Mouse (Mus musculus) lung, postnatal 0 days (tissue): Measurements from ENCODE around the gene Nppc. TPM values are rescaled to one million over a fixed set of nuclear protein-coding genes. Genes with fewer than 3 reads are reported as not detected.
A peak's percentile ranks its signal among the peaks of the same experiment; 100 is the strongest.

Experiments
- ATAC-seq: fragments of 200-750 bp; cut with Nextera tagmentation; 2 replicates; pipeline ENCODE4 v1.8.0; 2017; ENCODE audit warnings: moderate library complexity
- DNase-seq: peaks from one replicate; pipeline ENCODE4 v3.0.0-alpha.2; 2016; ENCODE audit warnings: low spot score
- H3K27ac ChIP-seq: fragments of 300-500 bp; sonication (generic); 2 replicates; pipeline ENCODE4 v1.5.1; 2014; ENCODE audit warnings: antibody characterized with exemption, mild to moderate bottlenecking, low read length, mixed read lengths
- H3K27me3 ChIP-seq: fragments of 300-500 bp; sonication (generic); replicated peaks from 2 replicates; pipeline ENCODE4 v1.6.1; 2014; ENCODE audit warnings: low read length, mixed read lengths; ENCODE audit not compliant: insufficient read depth
- H3K36me3 ChIP-seq: fragments of 300-500 bp; sonication (generic); 2 replicates; pipeline ENCODE4 v1.6.1; 2014; ENCODE audit warnings: low read length, mixed read lengths; ENCODE audit not compliant: insufficient read depth
- H3K4me1 ChIP-seq: fragments of 300-500 bp; sonication (generic); 2 replicates; pipeline ENCODE4 v1.6.1; 2014; ENCODE audit warnings: antibody characterized with exemption, low read depth, low read length, mixed read lengths; ENCODE audit not compliant: insufficient read depth
- H3K4me2 ChIP-seq: fragments of 300-500 bp; sonication (generic); replicated peaks from 2 replicates; pipeline ENCODE4 v1.6.1; 2014; ENCODE audit warnings: low read depth, mild to moderate bottlenecking, low read length, moderate library complexity, mixed read lengths
- H3K4me3 ChIP-seq: fragments of 300-500 bp; sonication (generic); 2 replicates; pipeline ENCODE4 v1.5.1; 2014; ENCODE audit warnings: low read depth, low read length
- H3K9ac ChIP-seq: fragments of 300-500 bp; sonication (generic); replicated peaks from 2 replicates; pipeline ENCODE4 v1.6.1; 2014; ENCODE audit warnings: low read depth, mild to moderate bottlenecking
- H3K9me3 ChIP-seq: fragments of 300-500 bp; sonication (generic); 2 replicates; pipeline ENCODE4 v1.6.1; 2016; ENCODE audit warnings: low read length, mixed read lengths
- CTCF ChIP-seq: IDR thresholded peaks from 2 replicates; pipeline ENCODE4 v1.5.1; 2016; ENCODE audit warnings: antibody characterized with exemption, mild to moderate bottlenecking
- EP300 ChIP-seq: IDR thresholded peaks from 2 replicates; pipeline ENCODE4 v1.6.1; 2016; ENCODE audit warnings: antibody characterized with exemption, mild to moderate bottlenecking, control low read depth
- WGBS: fragments of 180-500 bp; shearing (Covaris S2); extraction: QIAGEN DNeasy Blood & Tissue Kit; methylation state at CpG from one replicate; pipeline ENCODE4 v1.1.7; 2014; 5-methylcytosine and 5-hydroxymethylcytosine counted together
- microRNA-seq: library from miRNA; unstranded; fragments of <30 nt; microRNA quantifications from one replicate; pipeline ENCODE4, GENCODE M21; 2016
- polyA plus RNA-seq: library from polyadenylated mRNA; unstranded; fragments of >200 nt; fragmentation: Nextera tagmentation; extraction: Ambion mirVana; gene quantifications from 2 replicates; pipeline ENCODE4 v1.2.1, GENCODE M21; 2015

Gene Nppc
- polyA plus RNA-seq, 1 experiment from 2014 or later = 4.0 TPM

DNA sequence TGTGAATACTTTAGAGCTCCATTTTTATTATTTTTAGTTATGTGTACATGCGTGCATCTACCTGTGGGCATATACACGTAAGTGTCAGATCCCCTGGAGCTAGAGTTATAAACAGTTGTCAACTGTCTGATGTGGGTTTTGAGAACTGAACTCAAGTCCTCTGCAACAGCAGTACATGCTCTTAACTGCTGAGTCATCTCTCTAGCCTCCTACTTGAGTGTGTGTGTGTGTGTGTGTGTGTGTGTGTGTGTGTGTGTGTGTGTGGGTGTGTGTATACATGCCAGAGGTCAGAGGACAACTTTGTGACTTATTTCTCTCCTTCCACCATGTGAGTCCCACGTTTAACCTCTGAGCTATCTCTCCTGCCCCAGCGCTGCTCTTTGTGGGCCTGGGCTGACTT lies 39.8 kb downstream of the Nppc start:
- H3K36me3 ChIP-seq = no peaks in the 10 kb centered on the region
- H3K9me3 ChIP-seq = no peaks in the 10 kb centered on the region
- H3K4me3 ChIP-seq = no peak overlapping the region
- no peak for TF ChIP-seq EP300
- TF ChIP-seq CTCF = no peak
- H3K9ac ChIP-seq = no peak overlapping the region
- no peaks in the 10 kb centered on the region for H3K27me3 ChIP-seq
- 72% methylated on average over 4 of the region's 4 CpGs for WGBS
- no peak overlapping the region for H3K4me2 ChIP-seq
- no peak for ATAC-seq
- DNase-seq = no peak
- no peaks in the 10 kb centered on the region for H3K4me1 ChIP-seq
- H3K27ac ChIP-seq = no peak overlapping the region

DNA sequence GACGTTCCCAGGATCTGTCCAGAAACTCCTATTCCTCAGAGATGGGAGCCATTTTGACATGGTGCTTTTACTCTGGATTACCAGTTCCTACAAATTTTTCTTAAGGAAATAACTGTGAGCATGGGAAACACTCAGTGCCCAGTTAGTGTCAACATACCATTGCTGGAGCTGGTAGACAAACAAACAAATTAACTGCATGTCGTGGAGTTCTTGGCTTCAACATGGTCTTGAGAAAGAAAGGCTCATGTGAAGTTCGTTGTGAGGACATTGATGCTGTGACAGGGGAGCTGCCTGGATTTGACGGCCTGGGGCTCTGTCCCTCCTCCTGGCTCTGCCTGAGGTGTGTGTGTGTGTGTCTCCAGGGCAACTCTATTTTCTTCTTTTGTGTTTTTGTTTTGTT lies 40.4 kb downstream of the Nppc start:
- no peak overlapping the region for H3K9ac ChIP-seq
- ATAC-seq (no peak; the same call in 1 of the 2 replicates), DNase-seq (peak; percentile 29)
- H3K36me3 ChIP-seq = no peaks in the 10 kb centered on the region
- no peak overlapping the region for H3K4me3 ChIP-seq
- TF ChIP-seq EP300 (no peak), CTCF (no peak)
- WGBS = 35% methylated on average over 4 of the region's 4 CpGs
- H3K9me3 ChIP-seq = no peaks in the 10 kb centered on the region
- H3K4me1 ChIP-seq = no peaks in the 10 kb centered on the region
- H3K27me3 ChIP-seq = no peaks in the 10 kb centered on the region
- H3K27ac ChIP-seq = no peak overlapping the region
- H3K4me2 ChIP-seq = no peak overlapping the region

- no peaks in the 10 kb centered on the region for H3K9me3 ChIP-seq
- H3K27ac ChIP-seq = no peak overlapping the region
- H3K4me2 ChIP-seq = no peak overlapping the region
- no peaks in the 10 kb centered on the region for H3K4me1 ChIP-seq
- no peaks in the 10 kb centered on the region for H3K27me3 ChIP-seq
- DNase-seq (peak; percentile 23), ATAC-seq (peak; percentile 21; the same call in 1 of the 2 replicates)
- H3K9ac ChIP-seq = no peak overlapping the region
- no peaks in the 10 kb centered on the region for H3K36me3 ChIP-seq
- WGBS = 56% methylated on average over 3 of the region's 3 CpGs
- H3K4me3 ChIP-seq = no peak overlapping the region
- TF ChIP-seq CTCF (no peak), EP300 (no peak)
Observed at GRCm38 (mm10) chr1:86628270-86628669, 42.1 kb downstream of the Nppc start.

- Histone ChIP-seq H3K9me3 (no peaks in the 10 kb centered on the region), H3K9ac (no peak overlapping the region), H3K4me2 (no peak overlapping the region), H3K4me1 (no peaks in the 10 kb centered on the region), H3K27me3 (no peaks in the 10 kb centered on the region), H3K27ac (no peak overlapping the region), H3K4me3 (no peak overlapping the region), H3K36me3 (no peaks in the 10 kb centered on the region)
- DNase-seq (peak; percentile 52), ATAC-seq (peak; percentile 62)
- TF ChIP-seq EP300 (no peak), CTCF (no peak)
- WGBS = 43% methylated on average over 16 of the region's 16 CpGs
Observed at GRCm38 (mm10) chr1:86623001-86624000, 47.1 kb downstream of the Nppc start.

DNA sequence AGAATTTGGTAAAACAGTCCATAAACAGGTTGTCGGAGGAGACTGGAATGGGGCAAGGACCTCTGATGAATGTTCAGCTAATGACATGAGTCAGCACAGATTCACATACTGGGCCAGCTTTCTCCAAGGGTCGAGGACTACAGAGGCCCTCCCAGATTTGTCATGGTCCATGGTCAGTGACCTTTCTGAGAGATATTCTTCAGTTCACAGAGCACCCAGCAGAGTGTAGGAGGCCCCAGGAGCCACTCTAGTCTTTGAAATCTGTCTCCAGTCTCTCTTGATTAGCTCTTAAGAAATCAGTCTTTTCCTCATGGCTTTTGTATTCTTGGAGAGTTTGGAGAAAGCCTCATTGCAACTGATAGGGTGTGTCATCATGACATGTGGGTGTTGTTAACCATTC lies 48.1 kb downstream of the Nppc start:
- H3K27ac ChIP-seq = no peak overlapping the region
- no peaks in the 10 kb centered on the region for H3K4me1 ChIP-seq
- no peak for ATAC-seq
- no peaks in the 10 kb centered on the region for H3K27me3 ChIP-seq
- 75% methylated on average over 2 of the region's 2 CpGs for WGBS
- DNase-seq = no peak
- H3K36me3 ChIP-seq = no peaks in the 10 kb centered on the region
- no peaks in the 10 kb centered on the region for H3K9me3 ChIP-seq
- H3K4me2 ChIP-seq = no peak overlapping the region
- no peak for TF ChIP-seq EP300
- no peak for TF ChIP-seq CTCF
- H3K4me3 ChIP-seq = no peak overlapping the region
- H3K9ac ChIP-seq = no peak overlapping the region

DNA sequence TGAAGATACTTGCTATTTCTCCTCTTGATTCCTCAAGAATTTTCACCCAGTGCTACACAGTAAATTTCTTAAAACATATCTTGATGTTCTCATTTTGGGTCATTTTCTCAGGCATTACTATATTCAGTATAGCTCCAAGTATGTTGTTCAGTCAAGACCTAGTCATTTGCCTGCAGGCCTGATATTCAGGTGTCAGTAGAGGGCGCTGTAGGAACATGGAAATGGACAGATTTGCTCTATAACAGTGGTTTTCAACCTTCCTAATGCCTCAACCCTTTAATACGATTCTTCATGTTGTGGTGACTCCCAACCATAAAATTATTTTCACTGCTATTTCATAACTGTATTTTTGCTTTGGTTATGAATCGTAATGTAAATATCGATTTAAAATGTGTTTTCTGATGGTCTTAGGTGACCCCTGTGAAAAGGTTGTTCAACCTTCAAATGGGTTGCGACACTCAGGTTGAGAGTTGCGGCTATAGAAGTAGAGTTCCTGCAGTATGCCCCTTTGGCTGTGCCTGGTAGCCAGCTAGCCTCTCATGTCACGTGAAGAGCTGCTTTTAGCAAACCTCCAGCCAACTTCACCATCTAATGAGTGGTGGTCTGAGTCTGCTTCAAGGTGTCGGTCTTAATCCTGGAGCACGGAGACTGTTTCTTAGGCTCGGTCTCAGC lies 51.8 kb downstream of the Nppc start:
- Histone ChIP-seq H3K27me3 (no peaks in the 10 kb centered on the region), H3K9ac (no peak overlapping the region), H3K4me1 (no peaks in the 10 kb centered on the region), H3K27ac (no peak overlapping the region), H3K9me3 (no peaks in the 10 kb centered on the region), H3K4me2 (no peak overlapping the region), H3K4me3 (no peak overlapping the region), H3K36me3 (no peaks in the 10 kb centered on the region)
- ATAC-seq (peak; percentile 44; the same call in 1 of the 2 replicates), DNase-seq (peak; percentile 81)
- WGBS = 57% methylated on average over 10 of the region's 10 CpGs
- TF ChIP-seq EP300 (no peak), CTCF (peak; percentile 89)

Small RNA genes lying within 50 kb of the gene (microRNA-seq; reads per million reads assigned to microRNA genes)
- gene Gm22955 = not detected

Other genes with a start within 250 kb of the Nppc start
- 1.3 and 2.1 TPM in 2 replicates for gene Nmur1, start 244.3 kb downstream of the Nppc start, polyA plus RNA-seq
- not detected in 2 replicates for gene Tex44, start 244.2 kb downstream of the Nppc start, polyA plus RNA-seq
- gene Ptma, start 143.8 kb downstream of the Nppc start, polyA plus RNA-seq = 1,264 and 1,361 TPM in 2 replicates
- gene Pde6d, start 87.9 kb downstream of the Nppc start, polyA plus RNA-seq = 43.4 and 50.4 TPM in 2 replicates
- gene Cops7b, start 87.7 kb downstream of the Nppc start, polyA plus RNA-seq = 18.0 and 19.3 TPM in 2 replicates
- 13.5 and 14.1 TPM in 2 replicates for gene Dis3l2, start 33.2 kb upstream of the Nppc start, polyA plus RNA-seq